Mouse (Mus musculus) macrophage (primary cell): Measurements from ENCODE around the gene Mroh2a. TPM values are rescaled to one million over a fixed set of nuclear protein-coding genes. Genes with fewer than 3 reads are reported as not detected.

Source experiments
- H3K27ac ChIP-seq: fragments of 350-480 bp; formaldehyde crosslinking; 2 replicates; pipeline ENCODE4 v1.9.0; 2021
- H3K36me3 ChIP-seq: fragments of 350-480 bp; formaldehyde crosslinking; 2 replicates; pipeline ENCODE4 v1.9.0; 2021; ENCODE audit errors: inconsistent target
- H3K4me3 ChIP-seq: fragments of 350-480 bp; formaldehyde crosslinking; 2 replicates; pipeline ENCODE4 v1.9.0; 2021; ENCODE audit errors: inconsistent target
- H3K79me2 ChIP-seq: fragments of 350-480 bp; formaldehyde crosslinking; 2 replicates; pipeline ENCODE4 v1.9.0; 2021; ENCODE audit errors: inconsistent target
- WGBS: methylation state at CpG from one replicate; pipeline ENCODE4 v1.1.7; 2026; ENCODE audit warnings: inconsistent platforms; ENCODE audit not compliant: missing documents; 5-methylcytosine and 5-hydroxymethylcytosine counted together
- polyA plus RNA-seq: library from polyadenylated mRNA; stranded (reverse); fragments of 250-400 nt; gene quantifications from 3 replicates; pipeline ENCODE4 v1.2.4, GENCODE M21; 2018; ENCODE audit warnings: inconsistent platforms

Mroh2a gene
- polyA plus RNA-seq, 1 experiment from 2014 or later: 0.04 TPM

DNA sequence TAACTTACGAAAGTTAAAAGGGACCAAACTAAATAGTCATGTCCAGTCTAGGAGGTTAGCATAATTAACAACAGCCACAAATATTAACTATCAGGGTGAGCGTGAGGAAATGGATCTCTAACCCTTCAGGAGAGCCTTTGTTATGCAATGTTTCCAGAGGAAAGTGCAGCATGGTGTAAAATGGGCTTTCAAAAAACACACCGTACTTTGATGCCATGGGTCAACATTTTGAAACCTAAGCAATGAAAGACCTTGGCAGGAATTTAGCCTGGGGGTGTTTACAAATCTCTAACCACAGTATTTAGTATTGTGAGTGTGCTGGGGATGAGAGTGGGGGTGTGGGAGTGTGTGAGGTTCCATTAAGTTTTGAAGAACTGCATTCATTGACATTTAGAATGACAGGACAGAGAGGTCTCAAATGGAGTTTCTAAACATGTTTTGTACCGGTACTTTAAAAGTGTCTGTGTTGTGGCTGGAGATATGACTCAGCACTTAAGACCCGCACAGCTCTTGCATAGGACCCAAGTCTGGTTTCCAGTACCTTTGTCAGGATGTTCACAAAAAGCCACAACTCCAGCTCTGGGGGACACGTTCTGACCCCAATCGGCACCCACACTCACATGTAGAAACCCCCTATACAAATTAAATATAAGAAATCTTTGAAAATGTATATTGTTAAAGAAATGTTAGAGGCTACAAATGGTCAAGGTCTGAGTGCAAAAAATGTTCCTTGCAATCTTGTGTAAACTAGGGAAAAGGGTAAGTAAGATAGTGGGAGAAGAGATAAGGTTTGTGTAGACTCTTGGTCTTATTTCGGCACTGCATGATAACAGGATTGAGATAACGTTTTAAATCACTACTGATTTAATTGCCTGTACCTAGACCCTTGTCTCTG is 52.6 kb downstream of the Mroh2a start:
- H3K36me3 ChIP-seq: peaks cover 4% of the 10 kb centered on the region; the same call in 1 of the 2 replicates
- H3K79me2 ChIP-seq: peaks cover 27% of the 10 kb centered on the region
- 51% methylated on average over 9 of the region's 9 CpGs for WGBS
- no peak overlapping the region for H3K27ac ChIP-seq
- no peak overlapping the region for H3K4me3 ChIP-seq

DNA sequence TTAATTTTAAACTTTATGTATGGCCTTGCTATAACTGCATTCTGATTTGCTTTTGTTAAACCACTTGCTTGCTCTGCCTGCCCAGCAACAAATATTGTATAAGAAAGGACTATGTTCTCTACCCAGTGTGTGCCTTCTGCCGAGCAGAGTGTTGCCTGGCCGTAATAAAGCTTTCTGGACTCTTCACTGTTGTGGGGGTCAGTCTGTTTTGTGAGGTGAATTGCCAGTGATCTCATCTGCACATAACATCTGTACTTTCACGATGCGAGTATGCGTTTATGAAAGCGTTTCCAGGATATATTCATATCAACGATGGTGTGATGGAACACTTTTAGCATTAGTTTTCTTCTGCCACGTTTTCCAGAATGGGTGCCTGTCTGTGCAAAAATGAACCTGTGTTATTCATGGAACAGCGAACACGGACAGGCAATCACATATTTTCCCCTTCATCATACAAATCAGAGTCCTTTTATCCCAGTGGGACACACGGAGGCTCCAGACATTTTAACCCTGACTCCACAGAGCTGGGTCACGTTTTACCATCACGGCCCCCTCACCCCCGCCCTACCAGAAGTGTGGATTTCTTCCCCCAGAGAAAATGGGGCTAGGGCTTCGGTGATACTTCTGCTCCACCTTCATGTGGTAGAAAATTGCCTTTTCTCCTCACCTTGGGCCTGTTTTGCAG is 53.4 kb downstream of the Mroh2a start:
- no peak overlapping the region for H3K4me3 ChIP-seq
- 82% methylated on average over 15 of the region's 15 CpGs for WGBS

GRCm38 (mm10) chr1:88282301-88282700 is 55.5 kb downstream of the Mroh2a start:
- Histone ChIP-seq H3K4me3 (no peak overlapping the region), H3K79me2 (no peaks in the 10 kb centered on the region), H3K27ac (no peak overlapping the region), H3K36me3 (no peaks in the 10 kb centered on the region)
- WGBS: 57% methylated on average over 3 of the region's 3 CpGs

More for the DNA sequence above, 53.4 kb downstream of the Mroh2a start:
- Histone ChIP-seq H3K79me2 (peaks cover 20% of the 10 kb centered on the region), H3K36me3 (no peaks in the 10 kb centered on the region), H3K27ac (no peak overlapping the region)

- Histone ChIP-seq H3K79me2 (no peaks in the 10 kb centered on the region), H3K4me3 (no peak overlapping the region), H3K36me3 (no peaks in the 10 kb centered on the region), H3K27ac (no peak overlapping the region)
- WGBS: 62% methylated on average over 15 of the region's 15 CpGs
Observed at GRCm38 (mm10) chr1:88283376-88284227, 56.8 kb downstream of the Mroh2a start.

GRCm38 (mm10) chr1:88284228-88284945 is 57.6 kb downstream of the Mroh2a start:
- Histone ChIP-seq H3K79me2 (no peaks in the 10 kb centered on the region), H3K27ac (no peak overlapping the region)

GRCm38 (mm10) chr1:88284946-88285320 is 58.1 kb downstream of the Mroh2a start:
- no peaks in the 10 kb centered on the region for H3K79me2 ChIP-seq
- WGBS: 59% methylated on average over 7 of the region's 7 CpGs
- no peak overlapping the region for H3K27ac ChIP-seq
- H3K36me3 ChIP-seq: no peaks in the 10 kb centered on the region
- no peak overlapping the region for H3K4me3 ChIP-seq

More at GRCm38 (mm10) chr1:88284228-88284945, 57.6 kb downstream of the Mroh2a start:
- WGBS: 63% methylated on average over 10 of the region's 10 CpGs
- Histone ChIP-seq H3K36me3 (no peaks in the 10 kb centered on the region), H3K4me3 (no peak overlapping the region)

DNA sequence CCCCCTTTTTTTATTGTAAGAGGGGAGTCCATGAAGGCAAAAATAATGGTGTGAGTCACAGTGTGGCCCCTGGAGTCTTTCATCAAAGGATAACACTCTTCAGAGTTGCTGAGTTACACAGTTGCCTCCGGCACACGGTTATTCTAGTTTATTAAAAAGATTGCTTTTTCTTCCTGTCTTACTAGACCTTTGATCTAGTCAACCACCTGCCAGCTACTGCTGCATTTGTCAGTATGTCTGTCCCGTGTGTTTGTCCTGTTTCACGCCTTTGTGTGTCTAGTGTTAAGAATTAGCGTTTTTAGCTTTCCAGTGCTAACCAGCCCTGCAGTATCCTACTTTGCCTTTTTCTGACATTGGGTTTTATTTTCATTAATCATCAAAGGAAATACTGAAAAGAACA is 58.9 kb downstream of the Mroh2a start:
- Histone ChIP-seq H3K27ac (no peak overlapping the region), H3K4me3 (no peak overlapping the region), H3K79me2 (no peaks in the 10 kb centered on the region), H3K36me3 (no peaks in the 10 kb centered on the region)
- WGBS: 72% methylated on average over 5 of the region's 5 CpGs

GRCm38 (mm10) chr1:88286136-88286845 is 59.5 kb downstream of the Mroh2a start:
- no peak overlapping the region for H3K27ac ChIP-seq
- no peaks in the 10 kb centered on the region for H3K36me3 ChIP-seq
- no peak overlapping the region for H3K4me3 ChIP-seq
- H3K79me2 ChIP-seq: no peaks in the 10 kb centered on the region
- 83% methylated on average over 15 of the region's 15 CpGs for WGBS

DNA sequence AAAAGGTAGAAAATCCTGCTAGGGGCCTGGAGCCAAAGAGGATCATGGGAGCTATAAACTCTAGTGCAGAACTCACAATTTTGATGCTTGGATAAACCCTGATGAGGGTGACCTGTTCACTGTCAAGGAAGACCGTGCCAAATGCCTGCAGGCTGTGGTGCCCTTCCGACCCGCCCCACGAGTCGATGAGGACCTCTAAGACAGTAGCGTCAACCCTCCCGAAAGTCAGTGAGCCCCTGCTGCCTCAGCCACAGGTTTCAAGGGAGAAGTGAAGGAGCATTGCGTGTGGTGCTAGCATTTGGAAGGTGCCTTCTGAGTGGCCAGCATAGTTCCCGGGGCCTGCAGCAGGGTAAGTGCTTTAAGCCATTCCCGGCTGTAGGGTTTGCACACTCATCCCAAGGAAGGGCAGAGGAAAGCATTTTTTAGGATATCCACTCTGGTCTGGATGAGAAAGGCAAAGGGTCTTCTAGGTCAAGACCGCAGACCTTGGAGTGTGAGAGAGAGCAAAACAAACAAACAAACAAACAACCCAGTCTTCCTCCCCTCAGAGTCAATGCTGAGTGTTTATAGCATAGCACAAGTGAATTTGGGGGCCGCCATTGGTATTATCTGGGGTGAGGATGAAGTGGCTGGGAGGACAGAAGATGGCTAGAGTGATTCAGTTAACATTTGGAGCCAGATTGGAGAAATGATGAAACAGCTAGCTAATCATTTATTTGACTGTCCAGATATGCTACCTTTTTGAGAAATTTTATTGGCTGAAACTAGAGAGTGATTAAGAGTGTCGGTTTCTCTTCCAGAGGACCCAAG is 60.3 kb downstream of the Mroh2a start:
- H3K4me3 ChIP-seq: no peak overlapping the region
- WGBS: 74% methylated on average over 13 of the region's 13 CpGs
- H3K36me3 ChIP-seq: no peaks in the 10 kb centered on the region

DNA sequence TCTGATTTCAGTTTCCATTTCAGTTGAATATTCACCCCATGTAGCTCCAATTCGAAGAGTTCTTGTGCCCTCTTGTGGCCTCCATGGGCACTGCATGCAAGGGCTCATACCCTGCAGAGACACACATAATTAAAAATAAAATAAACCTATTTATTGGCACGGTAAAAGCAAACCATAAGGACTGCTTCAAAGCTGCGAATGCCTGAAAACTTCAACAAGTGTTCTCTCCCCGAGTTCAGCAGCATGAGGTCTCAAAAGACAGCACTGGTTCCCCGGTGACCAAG is 60.9 kb downstream of the Mroh2a start:
- H3K79me2 ChIP-seq: no peaks in the 10 kb centered on the region
- WGBS: 36% methylated on average over 5 of the region's 5 CpGs
- no peaks in the 10 kb centered on the region for H3K36me3 ChIP-seq
- H3K27ac ChIP-seq: no peak overlapping the region
- H3K4me3 ChIP-seq: no peak overlapping the region

More for the DNA sequence above, 60.3 kb downstream of the Mroh2a start:
- H3K27ac ChIP-seq: no peak overlapping the region
- no peaks in the 10 kb centered on the region for H3K79me2 ChIP-seq

DNA sequence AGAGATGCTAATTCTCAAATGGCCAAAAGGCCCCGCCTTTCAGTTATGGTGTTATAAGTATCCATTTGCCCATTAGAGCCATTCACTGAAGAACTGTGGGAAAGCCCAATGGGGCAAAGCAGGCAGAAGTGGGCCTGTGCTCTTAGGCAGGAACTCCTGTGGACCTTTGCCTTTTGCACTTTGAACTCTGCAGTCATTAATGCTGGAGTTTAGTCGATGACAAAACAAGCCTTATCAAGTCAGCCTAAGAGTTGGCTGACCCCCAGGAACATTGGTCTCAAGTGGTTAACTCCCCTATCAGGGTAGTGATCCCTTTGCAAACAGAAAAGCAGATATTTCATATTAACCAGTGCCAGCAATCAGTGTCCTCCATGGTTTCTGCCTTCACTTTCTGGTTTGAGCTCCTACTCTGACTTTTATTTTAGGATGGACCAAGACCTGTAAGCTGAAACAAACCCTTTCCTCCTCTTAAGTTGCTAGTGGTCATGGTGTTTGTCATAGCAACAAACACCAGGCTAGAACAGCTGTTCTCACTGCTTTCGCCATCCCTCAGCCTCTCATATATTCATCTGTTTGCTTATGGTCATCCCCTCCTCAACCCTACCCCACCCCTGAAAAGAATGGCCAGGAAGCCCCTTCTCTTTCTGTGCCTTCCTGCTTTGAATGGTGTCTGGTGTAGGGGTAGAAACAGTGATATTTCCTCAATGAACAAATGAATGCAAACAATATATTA is 61.4 kb downstream of the Mroh2a start:
- Histone ChIP-seq H3K27ac (no peak overlapping the region), H3K4me3 (no peak overlapping the region), H3K36me3 (no peaks in the 10 kb centered on the region), H3K79me2 (no peaks in the 10 kb centered on the region)
- WGBS: 41% methylated on average over 3 of the region's 3 CpGs

DNA sequence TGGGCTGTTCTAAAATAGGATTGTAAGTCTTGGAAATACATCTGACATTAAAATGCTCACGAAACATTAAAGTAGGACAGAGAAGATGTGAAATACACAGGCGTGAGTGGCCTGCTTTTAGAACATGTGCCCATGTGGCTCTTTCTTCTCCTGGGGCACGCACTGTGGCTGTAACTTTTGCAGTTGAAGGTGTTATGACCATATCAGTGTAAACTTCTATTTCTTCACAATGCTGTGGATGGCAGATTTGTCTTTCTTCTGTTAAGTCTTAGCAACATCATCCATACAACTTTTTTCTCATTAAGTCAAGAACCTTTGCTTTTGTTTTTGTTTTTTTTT is 62.0 kb downstream of the Mroh2a start:
- H3K27ac ChIP-seq: no peak overlapping the region
- H3K4me3 ChIP-seq: no peak overlapping the region
- H3K36me3 ChIP-seq: no peaks in the 10 kb centered on the region
- WGBS: 74% methylated on average over 3 of the region's 3 CpGs
- H3K79me2 ChIP-seq: no peaks in the 10 kb centered on the region

DNA sequence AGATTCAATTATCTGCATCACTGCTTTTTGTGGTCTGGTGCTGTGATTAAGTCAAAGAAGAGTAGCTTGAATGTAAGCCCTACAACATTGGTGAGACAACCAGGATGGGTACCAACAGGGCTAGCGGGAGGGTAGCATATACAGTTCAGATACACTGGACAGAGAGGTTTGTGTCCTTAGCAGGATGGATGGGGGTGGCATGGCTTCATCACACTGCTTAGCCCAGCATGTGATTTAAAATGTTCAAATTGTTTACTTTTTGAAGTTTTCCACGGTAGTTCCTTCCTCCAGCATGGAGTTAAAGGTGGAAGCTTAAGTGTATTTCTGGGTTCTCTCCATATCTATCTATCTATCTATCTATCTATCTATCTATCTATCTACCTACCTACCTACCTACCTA is 62.4 kb downstream of the Mroh2a start:
- no peak overlapping the region for H3K27ac ChIP-seq
- no peaks in the 10 kb centered on the region for H3K79me2 ChIP-seq
- 53% methylated on average over 2 of the region's 2 CpGs for WGBS
- no peaks in the 10 kb centered on the region for H3K36me3 ChIP-seq
- no peak overlapping the region for H3K4me3 ChIP-seq
